Comparison of ENCODE assay signal across 9 mouse cellular contexts in genomic region chr14:27596265-27596664, GRCm38 (mm10). TPM values are rescaled to one million over a fixed set of nuclear protein-coding genes. Genes with fewer than 3 reads are reported as not detected.
A peak's percentile ranks its signal among the peaks of the same experiment; 100 is the strongest.
DNase-seq lines count a peak whose midpoint lies in the region; ATAC-seq and TF ChIP-seq lines count a peak whose summit lies in the region.
"Had no signal": no experiment of that assay in that cellular context is flagged by ENCODE, and none has a peak within 500 bp of the region (broad histone marks: within the 10 kb centered on the region; RNA-seq: fewer than 3 reads in every experiment).

No protein-coding gene starts in this region.

- no peaks in the 10 kb centered on the region for H3K9me3 ChIP-seq in ES-Bruce4 (replicated peaks; ENCODE audit: control insufficient read depth, insufficient read depth, low read length, poor library complexity, severe bottlenecking)
- 0 out of 2 replicates have a peak, but pooled peaks cover 5% of the 10 kb centered on the region for H3K9me3 ChIP-seq in embryonic facial prominence, embryonic 10.5 days
- 0 out of 2 replicates have a peak, but pooled peaks cover 3% of the 10 kb centered on the region for H3K9me3 ChIP-seq in heart, postnatal 0 days (replicated peaks; ENCODE audit: control insufficient read depth, low read length)
- H3K9me3 ChIP-seq: liver, embryonic 15.5 days had no signal

- peak; percentile 53 for TF ChIP-seq CTCF in ES-Bruce4 (IDR thresholded peaks at IDR 0.05; ENCODE audit: low read depth, low read length)
- peak; percentile 76 for TF ChIP-seq CTCF in heart, postnatal 0 days (IDR thresholded peaks at IDR 0.05; ENCODE audit: low read depth)
- peak; percentile 79 for TF ChIP-seq CTCF in layer of hippocampus, adult 2 months (conservative IDR thresholded peaks at IDR 0.05)
- TF ChIP-seq CTCF in small intestine, adult 2 months (IDR thresholded peaks at IDR 0.05; ENCODE audit: extremely low read depth, insufficient read length, insufficient replicate concordance, low read depth, low read length): peak; percentile 77

- no peak overlapping the region for H3K4me2 ChIP-seq in heart, postnatal 0 days (ENCODE audit: low read depth, low read length)
- H3K4me2 ChIP-seq: liver, embryonic 15.5 days had no signal

- no peaks in the 10 kb centered on the region for H3K4me1 ChIP-seq in ES-Bruce4 (ENCODE audit: control insufficient read depth, insufficient read depth, low read length)
- H3K4me1 ChIP-seq in embryonic facial prominence, embryonic 10.5 days: no peaks in the 10 kb centered on the region
- no peaks in the 10 kb centered on the region for H3K4me1 ChIP-seq in heart, postnatal 0 days (ENCODE audit: control insufficient read depth, insufficient read depth)
- H3K4me1 ChIP-seq in small intestine, adult 2 months (ENCODE audit: control insufficient read depth, insufficient read depth, insufficient read length, low read length): no peaks in the 10 kb centered on the region
- H3K4me1 ChIP-seq: liver, embryonic 15.5 days had no signal

- TF ChIP-seq EP300 in ES-Bruce4 (IDR thresholded peaks at IDR 0.05; ENCODE audit: insufficient read depth, low read depth, low read length): no peak
- TF ChIP-seq EP300 in heart, postnatal 0 days (IDR thresholded peaks at IDR 0.05; ENCODE audit: low read depth): no peak

- H3K27ac ChIP-seq in ES-Bruce4 (ENCODE audit: insufficient read depth, low read length): no peak overlapping the region
- no peak overlapping the region for H3K27ac ChIP-seq in embryonic facial prominence, embryonic 10.5 days (replicated peaks)
- no peak overlapping the region for H3K27ac ChIP-seq in heart, postnatal 0 days (ENCODE audit: low read depth)
- no peak overlapping the region for H3K27ac ChIP-seq in layer of hippocampus, adult 2 months
- no peak overlapping the region for H3K27ac ChIP-seq in small intestine, adult 2 months (ENCODE audit: insufficient read depth, low read depth, low read length)
- H3K27ac ChIP-seq: liver, embryonic 15.5 days had no signal

- H3K9ac ChIP-seq in ES-Bruce4 (ENCODE audit: low read depth, poor library complexity, severe bottlenecking): no peak overlapping the region
- no peak overlapping the region for H3K9ac ChIP-seq in heart, postnatal 0 days (replicated peaks; ENCODE audit: low read depth, low read length)
- H3K9ac ChIP-seq: liver, embryonic 15.5 days had no signal

- peak; percentile 81 for ATAC-seq in heart, postnatal 0 days (ENCODE audit: insufficient read depth, low read depth)
- ATAC-seq in erythroblast, adult 5-6 weeks (replicated peaks; ENCODE audit: low FRiP score, poor library complexity, severe bottlenecking): no peak

- 5% methylated on average over 7 of the region's 7 CpGs for WGBS in embryonic facial prominence, embryonic 10.5 days
- WGBS in heart, postnatal 0 days: 2% methylated on average over 7 of the region's 7 CpGs
- 3% methylated on average over 7 of the region's 7 CpGs for WGBS in small intestine, adult 2 months

- H3K4me3 ChIP-seq in ES-Bruce4 (ENCODE audit: low read depth, low read length): no peak overlapping the region
- H3K4me3 ChIP-seq in embryonic facial prominence, embryonic 10.5 days: no peak overlapping the region
- no peak overlapping the region for H3K4me3 ChIP-seq in heart, postnatal 0 days (ENCODE audit: low read depth, low read length)
- no peak overlapping the region for H3K4me3 ChIP-seq in layer of hippocampus, adult 2 months
- no peak overlapping the region for H3K4me3 ChIP-seq in small intestine, adult 2 months (ENCODE audit: low read depth, low read length)
- H3K4me3 ChIP-seq: liver, embryonic 15.5 days had no signal

- peak; percentile 92 for DNase-seq in adrenal gland, postnatal 14 days
- peak; percentile 86 for DNase-seq in embryonic facial prominence, embryonic 10.5 days (ENCODE audit: low spot score)
- DNase-seq in heart, postnatal 0 days (ENCODE audit: low spot score): peak; percentile 90
- peak; percentile 37 to 70 for DNase-seq in layer of hippocampus, adult 2 months (ENCODE audit: low spot score in 2 of 2)
- DNase-seq in lung, postnatal 25 days (ENCODE audit: low spot score): peak; percentile 72

- no peaks in the 10 kb centered on the region; the same call in 1 of the 2 replicates for H3K27me3 ChIP-seq in ES-Bruce4 (ENCODE audit: control insufficient read depth, insufficient read depth, low read length, poor library complexity, severe bottlenecking)
- H3K27me3 ChIP-seq in embryonic facial prominence, embryonic 10.5 days (replicated peaks; ENCODE audit: low read depth, poor library complexity, severe bottlenecking): no peaks in the 10 kb centered on the region
- no peaks in the 10 kb centered on the region for H3K27me3 ChIP-seq in heart, postnatal 0 days (ENCODE audit: control insufficient read depth, insufficient read depth, low read length)
- no peaks in the 10 kb centered on the region for H3K27me3 ChIP-seq in small intestine, adult 2 months (ENCODE audit: control insufficient read depth, insufficient read depth, low read length)
- H3K27me3 ChIP-seq: liver, embryonic 15.5 days had no signal

- TF ChIP-seq POLR2A in ES-Bruce4 (IDR thresholded peaks at IDR 0.05; ENCODE audit: insufficient read depth, low read length): no peak
- TF ChIP-seq POLR2A in small intestine, adult 2 months (IDR thresholded peaks at IDR 0.05; ENCODE audit: low read depth, low read length): no peak

- no peaks in the 10 kb centered on the region for H3K36me3 ChIP-seq in ES-Bruce4 (ENCODE audit: control insufficient read depth, insufficient read depth, low read length, poor library complexity, severe bottlenecking)
- H3K36me3 ChIP-seq in embryonic facial prominence, embryonic 10.5 days (replicated peaks): no peaks in the 10 kb centered on the region
- H3K36me3 ChIP-seq in heart, postnatal 0 days (replicated peaks; ENCODE audit: control insufficient read depth, insufficient read depth, low read length): no peaks in the 10 kb centered on the region
- H3K36me3 ChIP-seq in small intestine, adult 2 months (ENCODE audit: control insufficient read depth, insufficient read depth, low read length): no peaks in the 10 kb centered on the region
- H3K36me3 ChIP-seq: liver, embryonic 15.5 days had no signal

RNA-seq across cellular contexts. Expression of gene Erc2, which starts 26.0 kb away (rescaled TPM):
- 9.0 and 10.0 TPM in 2 replicates for polyA plus RNA-seq in ES-Bruce4 (2011; ENCODE audit: insufficient read depth, insufficient read length, low read depth, missing spikeins)
- 6.4 and 6.5 TPM in 2 replicates for total RNA-seq in adrenal gland, postnatal 14 days (2021)
- polyA plus RNA-seq in embryonic facial prominence, embryonic 10.5 days (2016; fragmentation: Nextera tagmentation; extraction: Ambion mirVana): 6.2 and 7.2 TPM in 2 replicates
- total RNA-seq in heart, postnatal 0 days (2014; rRNA removed; ENCODE audit: low replicate concordance): 0.11 and 12.3 TPM in 2 replicates
- 1.7 and 1.8 TPM in 2 replicates for polyA plus RNA-seq in heart, postnatal 0 days (2015; fragmentation: Nextera tagmentation; extraction: Ambion mirVana)
- 100 to 1,000 TPM; 236 to 244 TPM for total RNA-seq in layer of hippocampus, adult 2 months (2021)
- polyA plus RNA-seq in small intestine, adult 2 months (2012; rRNA removed): 0.25 and 0.89 TPM in 2 replicates
- not detected in 2 replicates for total RNA-seq in erythroblast, adult 5-6 weeks (2015; ENCODE audit: low replicate concordance)
- not detected in 2 replicates for total RNA-seq in erythroblast, adult 5-6 weeks (2017; ENCODE audit: low replicate concordance)

Comparison
In these comparisons a context has a peak if more than half of its experiments do, and no peak if none do; other contexts are left out.
1. RNA of gene Erc2, which starts 26.0 kb away (total RNA-seq): 236 to 244 TPM in layer of hippocampus, adult 2 months; 6.4 to 6.5 TPM in adrenal gland, postnatal 14 days, 0.11 to 12.3 TPM in heart, postnatal 0 days and not detected in erythroblast, adult 5-6 weeks; every median in the first group is over 10 times any median in the second.
2. Peak in every context shown above with its lines, with median percentiles within 50 percentile points of each other: CTCF ChIP-seq and DNase-seq.